Mouse (Mus musculus) hindbrain, embryonic 16.5 days (tissue): ENCODE measurements around the gene Tbcd. TPM values are rescaled to one million over a fixed set of nuclear protein-coding genes. Genes with fewer than 3 reads are reported as not detected.

Source experiments
- ATAC-seq: fragments of 200-750 bp; cut with Nextera tagmentation; 2 replicates; pipeline ENCODE4 v1.8.0; 2017; ENCODE audit warnings: moderate TSS enrichment, moderate library complexity
- H3K27ac ChIP-seq: fragments of 300-500 bp; sonication (generic); 2 replicates; pipeline ENCODE4 v1.5.1; 2014; ENCODE audit warnings: low read depth, mild to moderate bottlenecking, control low read depth, low read length, moderate library complexity
- H3K27me3 ChIP-seq: fragments of 300-500 bp; sonication (generic); replicated peaks from 2 replicates; pipeline ENCODE4 v1.6.1; 2014; ENCODE audit warnings: low read length; ENCODE audit not compliant: control insufficient read depth, insufficient read depth
- H3K36me3 ChIP-seq: fragments of 300-500 bp; sonication (generic); 2 replicates; pipeline ENCODE4 v1.6.1; 2014; ENCODE audit warnings: mild to moderate bottlenecking, low read length, moderate library complexity, mixed read lengths; ENCODE audit not compliant: control insufficient read depth, insufficient read depth
- H3K4me1 ChIP-seq: fragments of 300-500 bp; sonication (generic); 2 replicates; pipeline ENCODE4 v1.6.1; 2014; ENCODE audit warnings: low read depth, low read length; ENCODE audit not compliant: control insufficient read depth, insufficient read depth
- H3K4me2 ChIP-seq: fragments of 300-500 bp; sonication (generic); 2 replicates; pipeline ENCODE4 v1.6.1; 2014; ENCODE audit warnings: mild to moderate bottlenecking, low read length, control low read depth, moderate library complexity
- H3K4me3 ChIP-seq: fragments of 300-500 bp; sonication (generic); 2 replicates; pipeline ENCODE4 v1.5.1; 2014; ENCODE audit warnings: mild to moderate bottlenecking, low read length, control low read depth, moderate library complexity
- H3K9ac ChIP-seq: fragments of 300-500 bp; sonication (generic); 2 replicates; pipeline ENCODE4 v1.6.1; 2014; ENCODE audit warnings: low read depth, mild to moderate bottlenecking, control low read depth, low read length, moderate library complexity
- H3K9me3 ChIP-seq: fragments of 300-500 bp; sonication (generic); 2 replicates; pipeline ENCODE4 v1.6.1; 2014; ENCODE audit warnings: mild to moderate bottlenecking, low read length, moderate library complexity; ENCODE audit not compliant: control insufficient read depth
- WGBS: fragments of 180-500 bp; shearing (Covaris S2); extraction: QIAGEN DNeasy Blood & Tissue Kit; methylation state at CpG from one replicate; pipeline ENCODE4 v1.1.7; 2014; 5-methylcytosine and 5-hydroxymethylcytosine counted together
- polyA plus RNA-seq: library from polyadenylated mRNA; unstranded; fragments of >200 nt; fragmentation: Nextera tagmentation; extraction: Ambion mirVana; gene quantifications from 2 replicates; pipeline ENCODE4 v1.2.1, GENCODE M21; 2015

The Tbcd gene
- 60.8 and 64.2 TPM in 2 replicates for polyA plus RNA-seq

DNA sequence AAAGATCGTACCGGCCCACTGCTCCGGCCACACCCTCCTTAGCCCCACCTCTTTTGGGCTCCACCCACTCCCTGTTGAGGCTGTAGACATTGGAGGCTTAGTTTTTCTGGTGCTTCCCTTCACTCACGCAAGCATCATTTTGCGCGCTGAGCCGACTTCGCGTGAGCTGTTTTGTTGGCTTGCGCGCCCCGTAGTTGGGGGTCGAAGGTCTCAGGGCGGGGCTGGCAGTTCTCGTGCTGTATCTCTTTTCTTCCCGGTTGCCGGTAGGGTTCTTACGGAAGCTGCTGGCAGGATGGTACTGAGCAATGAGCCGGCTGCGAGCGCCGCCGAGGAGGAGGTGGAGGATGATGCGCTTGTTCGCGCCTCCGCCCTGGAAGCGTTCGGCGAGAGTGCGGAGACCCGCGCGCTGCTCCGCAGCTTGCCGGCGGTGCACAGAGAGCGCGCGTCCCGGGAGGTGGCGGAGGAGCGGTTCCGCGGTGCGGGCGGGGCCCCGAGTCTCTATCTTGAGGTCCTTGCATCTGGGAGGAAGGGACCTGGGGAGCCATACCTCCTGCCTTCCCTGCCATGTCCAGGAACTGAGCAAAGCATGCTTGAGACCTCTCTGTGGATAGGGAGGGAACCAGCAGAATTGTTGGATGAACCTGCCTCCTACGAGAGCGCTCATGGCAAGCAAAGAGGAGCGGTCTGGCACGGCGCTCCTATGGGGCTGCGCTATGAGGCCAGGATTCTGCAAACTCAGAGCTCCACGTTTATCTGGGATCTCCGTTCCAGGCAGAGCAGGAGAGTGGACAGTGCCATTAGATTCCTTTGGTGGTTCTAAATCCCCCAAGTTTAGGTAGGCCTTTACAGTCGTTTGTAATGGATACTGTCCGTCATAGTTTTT is at the start of gene Tbcd:
Tbcd (plus strand) TSS at position 197 of the 883 bp plus-strand sequence.
- peak within 1 kb of the TSS; percentile 81 for H3K27ac ChIP-seq
- peak within 1 kb of the TSS; percentile 73 for H3K9ac ChIP-seq
- peaks cover 11% of the 10 kb centered on the region for H3K4me1 ChIP-seq
- no peaks in the 10 kb centered on the region for H3K36me3 ChIP-seq
- peak; percentile 95 for ATAC-seq
- peak within 1 kb of the TSS; percentile 50 for H3K4me2 ChIP-seq
- H3K27me3 ChIP-seq: 0 out of 2 replicates have a peak, but pooled peaks cover 3% of the 10 kb centered on the region
- no peaks in the 10 kb centered on the region for H3K9me3 ChIP-seq
- WGBS: under 1% methylated on average over 58 of the region's 58 CpGs
- peak within 1 kb of the TSS; percentile 70 for H3K4me3 ChIP-seq

DNA sequence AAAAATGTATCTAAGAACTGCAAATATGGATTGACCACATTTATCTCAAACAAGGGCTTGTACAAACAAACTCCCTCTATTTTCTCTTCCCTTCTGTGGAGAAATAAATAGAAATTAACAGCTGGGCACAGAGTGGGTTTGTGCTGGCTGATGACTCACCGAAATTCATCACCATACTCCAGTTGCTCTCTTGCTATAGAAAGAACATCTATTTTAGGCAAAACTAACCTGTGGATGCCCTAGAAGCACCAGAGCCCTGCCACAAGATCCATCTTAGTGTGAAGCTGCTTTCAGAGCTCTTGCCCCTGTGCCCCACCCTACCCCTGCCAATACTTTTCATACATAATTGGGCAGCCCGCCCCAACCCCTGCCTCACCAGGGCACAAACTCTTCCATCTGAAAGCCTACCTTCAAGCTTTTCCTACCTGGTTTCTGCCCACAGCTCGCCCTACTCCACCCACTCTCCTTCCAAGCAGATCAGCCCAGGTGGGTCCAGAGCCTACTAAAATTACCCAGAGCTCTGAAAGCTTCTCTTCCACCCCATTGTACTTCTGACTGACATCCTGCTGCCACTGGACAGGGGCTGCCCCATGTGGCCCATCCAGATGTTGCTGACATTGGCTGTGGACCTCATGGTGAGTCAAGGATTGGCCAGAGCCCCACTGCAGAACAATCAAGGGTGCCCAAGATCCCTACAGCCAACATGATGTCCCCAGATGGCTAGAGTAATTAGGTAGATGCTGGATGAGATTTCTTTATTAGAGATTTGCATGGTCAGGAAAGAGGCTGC is 44.2 kb upstream of the Tbcd start:
- no peak overlapping the region for H3K4me3 ChIP-seq
- ATAC-seq: no peak

DNA sequence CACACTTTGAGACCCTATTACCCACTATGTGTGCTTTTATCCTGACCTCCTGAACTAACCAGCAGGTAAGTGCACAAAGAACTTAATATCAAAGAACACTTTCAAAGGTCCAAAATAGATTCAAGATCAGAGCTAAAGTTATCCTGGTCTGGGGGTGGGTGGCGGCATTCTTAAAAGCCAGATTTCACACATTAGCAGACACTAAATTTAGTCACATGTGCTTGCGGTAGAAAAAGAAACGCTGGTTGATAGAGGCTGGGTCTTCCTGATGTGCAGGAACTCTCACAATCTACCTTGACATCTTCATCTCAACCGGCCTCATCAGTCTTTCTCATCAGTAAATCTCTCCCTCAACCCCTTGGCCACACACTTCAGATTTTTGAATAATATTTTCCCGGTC is 37.0 kb upstream of the Tbcd start:
- Histone ChIP-seq H3K4me1 (no peaks in the 10 kb centered on the region), H3K4me2 (no peak overlapping the region), H3K27me3 (no peaks in the 10 kb centered on the region), H3K36me3 (no peaks in the 10 kb centered on the region), H3K4me3 (no peak overlapping the region), H3K9me3 (no peaks in the 10 kb centered on the region), H3K27ac (no peak overlapping the region), H3K9ac (no peak overlapping the region)
- WGBS: 85% methylated on average over 5 of the region's 5 CpGs
- ATAC-seq: no peak

More for the DNA sequence above, 44.2 kb upstream of the Tbcd start:
- no peaks in the 10 kb centered on the region for H3K27me3 ChIP-seq
- no peaks in the 10 kb centered on the region for H3K4me1 ChIP-seq
- H3K9me3 ChIP-seq: no peaks in the 10 kb centered on the region
- H3K9ac ChIP-seq: no peak overlapping the region
- no peak overlapping the region for H3K27ac ChIP-seq
- no peaks in the 10 kb centered on the region for H3K36me3 ChIP-seq
- WGBS: 77% methylated on average over 3 of the region's 3 CpGs
- no peak overlapping the region for H3K4me2 ChIP-seq

DNA sequence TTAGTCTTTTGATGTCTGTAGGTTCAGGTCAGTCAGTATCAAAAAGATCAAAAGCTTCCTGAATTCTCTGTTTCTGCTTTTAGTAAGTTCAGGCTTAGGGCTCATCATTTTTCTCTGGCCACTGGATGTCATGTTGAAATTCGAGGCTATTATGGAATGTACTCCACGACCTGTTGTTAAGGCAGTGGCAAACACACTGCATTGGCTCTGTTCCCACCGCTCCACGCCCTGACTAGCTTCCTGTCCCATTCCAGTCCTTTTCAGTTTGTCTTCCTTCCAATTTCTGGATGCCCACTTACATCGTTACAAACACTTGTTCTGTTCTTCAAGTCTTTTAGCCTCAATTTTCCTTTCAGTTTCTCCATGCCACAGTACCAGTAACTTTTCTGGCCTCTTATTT is 36.4 kb upstream of the Tbcd start:
- Histone ChIP-seq H3K27me3 (no peaks in the 10 kb centered on the region), H3K4me3 (no peak overlapping the region), H3K27ac (no peak overlapping the region), H3K4me2 (no peak overlapping the region), H3K36me3 (no peaks in the 10 kb centered on the region), H3K4me1 (no peaks in the 10 kb centered on the region), H3K9ac (no peak overlapping the region), H3K9me3 (no peaks in the 10 kb centered on the region)
- WGBS: 72% methylated on average over 5 of the region's 5 CpGs
- no peak for ATAC-seq

DNA sequence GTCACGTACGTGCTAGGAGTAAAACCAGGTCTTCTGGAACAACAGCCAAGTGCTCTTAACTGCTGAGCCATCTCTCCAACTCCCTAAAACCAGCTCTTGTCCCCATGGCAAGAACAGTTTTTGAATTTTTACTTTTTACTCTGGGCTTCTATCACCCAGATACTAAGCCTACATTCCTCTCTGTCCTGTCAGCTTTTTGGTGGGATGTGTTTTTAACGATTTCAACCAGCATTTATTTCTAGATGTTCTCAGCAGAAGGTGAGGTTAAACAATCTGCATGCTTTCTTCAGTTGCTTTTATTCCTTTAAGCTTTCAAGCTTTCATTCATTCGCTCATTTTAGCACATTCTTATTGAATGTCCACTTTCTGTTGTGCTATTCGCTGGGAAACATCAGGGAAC is 33.8 kb upstream of the Tbcd start:
- Histone ChIP-seq H3K9ac (no peak overlapping the region), H3K27me3 (no peaks in the 10 kb centered on the region), H3K4me3 (no peak overlapping the region), H3K4me2 (no peak overlapping the region), H3K36me3 (no peaks in the 10 kb centered on the region), H3K4me1 (peaks cover 11% of the 10 kb centered on the region), H3K27ac (no peak overlapping the region), H3K9me3 (no peaks in the 10 kb centered on the region)
- ATAC-seq: no peak
- 83% methylated on average over 5 of the region's 5 CpGs for WGBS

DNA sequence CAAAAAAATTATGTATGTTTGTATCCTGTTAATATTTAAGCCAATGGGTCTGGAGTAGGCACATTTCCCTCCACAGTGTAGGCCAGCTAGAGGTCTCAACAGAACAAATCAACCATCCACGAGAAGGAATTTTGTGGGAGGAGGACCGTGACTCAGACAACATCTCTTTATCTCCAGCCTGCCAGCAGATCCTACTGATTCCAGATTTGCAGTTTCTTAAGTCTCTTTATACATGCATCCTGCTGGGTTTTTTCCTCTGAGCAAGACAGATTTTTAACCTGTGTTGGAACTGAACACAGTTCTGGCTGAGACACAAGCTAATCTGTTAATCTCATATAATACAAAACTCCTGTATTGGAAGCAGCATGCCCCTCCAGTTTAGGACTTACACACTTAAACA is 32.8 kb upstream of the Tbcd start:
- Histone ChIP-seq H3K9ac (no peak overlapping the region), H3K4me3 (no peak overlapping the region), H3K27ac (no peak overlapping the region), H3K27me3 (no peaks in the 10 kb centered on the region), H3K4me2 (no peak overlapping the region), H3K4me1 (peaks cover 11% of the 10 kb centered on the region), H3K36me3 (no peaks in the 10 kb centered on the region), H3K9me3 (no peaks in the 10 kb centered on the region)
- WGBS: 66% methylated on average over 2 of the region's 2 CpGs
- ATAC-seq: no peak

DNA sequence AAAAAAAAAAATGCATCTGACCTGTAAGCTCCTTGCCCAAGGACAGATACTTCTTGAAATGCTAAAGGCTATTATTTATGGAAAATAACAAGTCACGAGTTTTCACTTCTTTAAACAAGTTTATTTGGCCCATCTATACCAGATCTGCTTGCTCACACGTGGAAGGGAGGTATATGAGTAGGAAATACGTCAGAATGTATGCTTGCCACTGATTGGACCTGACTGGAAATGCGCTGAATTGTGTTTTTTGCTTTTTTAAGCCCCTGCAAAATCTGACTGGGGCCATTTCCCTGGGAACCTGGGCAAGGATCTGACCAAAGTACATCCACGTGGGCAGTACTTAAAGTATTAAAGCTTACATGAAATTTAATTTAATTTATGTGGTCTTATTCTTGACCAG is 31.4 kb upstream of the Tbcd start:
- Histone ChIP-seq H3K4me1 (peaks cover 11% of the 10 kb centered on the region), H3K27ac (no peak overlapping the region), H3K9me3 (no peaks in the 10 kb centered on the region), H3K36me3 (no peaks in the 10 kb centered on the region), H3K27me3 (no peaks in the 10 kb centered on the region), H3K9ac (peak overlapping the region; percentile 74; the same call in 1 of the 2 replicates), H3K4me3 (peak overlapping the region; percentile 65), H3K4me2 (peak overlapping the region; percentile 56)
- no peak for ATAC-seq
- 54% methylated on average over 5 of the region's 5 CpGs for WGBS

DNA sequence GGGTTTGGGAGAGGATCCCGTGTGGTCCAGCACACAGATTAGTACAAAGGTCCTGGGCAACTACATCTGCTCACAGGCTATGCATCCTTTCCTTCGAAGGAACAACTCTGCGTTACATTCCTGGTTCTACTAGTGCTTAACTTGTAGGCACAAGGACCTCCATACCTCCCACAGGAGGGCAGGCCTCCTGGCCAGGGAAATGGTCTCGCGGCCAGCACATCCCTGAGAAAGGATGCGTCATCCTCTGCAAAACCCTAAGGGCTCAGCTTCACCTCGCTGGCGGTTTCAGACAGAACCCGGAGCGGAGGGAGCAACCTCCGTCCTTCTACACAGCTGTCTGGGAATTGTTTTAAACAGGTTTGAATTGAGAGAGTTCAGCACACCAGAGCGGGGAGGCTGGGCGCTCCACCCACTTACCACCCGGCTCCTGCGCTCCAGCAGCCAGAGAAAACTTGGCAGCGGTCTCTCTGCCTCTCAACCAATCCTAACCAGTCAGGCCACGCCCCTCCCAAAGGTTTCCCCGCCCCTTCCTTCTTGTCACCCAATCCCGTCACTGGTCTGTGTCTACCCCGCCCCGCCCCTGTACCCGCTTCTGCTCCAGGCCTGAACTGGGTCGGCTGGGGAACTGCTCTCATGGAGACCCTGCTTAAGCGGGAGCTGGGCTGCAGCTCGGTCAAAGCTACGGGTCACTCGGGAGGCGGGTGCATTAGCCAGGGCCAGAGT is 30.8 kb upstream of the Tbcd start, which contains the start of gene Fn3krp:
Fn3krp (plus strand) TSS at position 572 of the 723 bp plus-strand sequence.
- H3K36me3 ChIP-seq: no peaks in the 10 kb centered on the region
- no peaks in the 10 kb centered on the region for H3K9me3 ChIP-seq
- H3K4me2 ChIP-seq: peak within 1 kb of the TSS; percentile 56
- H3K4me1 ChIP-seq: peaks cover 11% of the 10 kb centered on the region
- H3K4me3 ChIP-seq: peak within 1 kb of the TSS; percentile 65
- WGBS: under 1% methylated on average over 28 of the region's 28 CpGs
- H3K27me3 ChIP-seq: no peaks in the 10 kb centered on the region
- H3K27ac ChIP-seq: peak within 1 kb of the TSS; percentile 83
- peak within 1 kb of the TSS; percentile 74 for H3K9ac ChIP-seq
- ATAC-seq: peak; percentile 100
